Mouse (Mus musculus): ENCODE measurements at regions not wholly inside any gene's neighbourhood (a gene's known extent, or its start where the extent isn't known, plus 50 kb on each side); places are given as distances from the start of the nearest gene placed in this dataset.

DNA sequence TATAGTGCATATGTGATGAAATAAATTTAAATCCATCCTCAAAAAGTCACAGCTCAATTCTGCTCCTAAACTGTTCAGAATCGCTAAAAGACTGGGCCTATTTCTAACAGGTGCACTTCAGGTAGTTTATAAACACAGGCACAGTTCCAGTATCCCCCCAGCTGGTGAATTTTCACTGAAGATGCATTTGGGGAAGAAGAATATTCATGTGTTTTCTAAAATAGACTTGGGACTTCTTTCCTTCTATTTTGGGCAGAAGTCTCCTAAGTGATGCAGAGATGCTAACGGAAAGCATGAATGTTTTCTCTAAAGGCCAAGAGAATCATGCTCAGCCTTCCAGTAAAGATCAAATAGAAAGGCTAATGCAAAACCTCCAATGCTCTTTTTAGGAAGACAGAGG lies 660.9 kb upstream of the Dpp10 start:
- DNase-seq (ENCODE audit: low spot score in 2 of 2): no peak

DNA sequence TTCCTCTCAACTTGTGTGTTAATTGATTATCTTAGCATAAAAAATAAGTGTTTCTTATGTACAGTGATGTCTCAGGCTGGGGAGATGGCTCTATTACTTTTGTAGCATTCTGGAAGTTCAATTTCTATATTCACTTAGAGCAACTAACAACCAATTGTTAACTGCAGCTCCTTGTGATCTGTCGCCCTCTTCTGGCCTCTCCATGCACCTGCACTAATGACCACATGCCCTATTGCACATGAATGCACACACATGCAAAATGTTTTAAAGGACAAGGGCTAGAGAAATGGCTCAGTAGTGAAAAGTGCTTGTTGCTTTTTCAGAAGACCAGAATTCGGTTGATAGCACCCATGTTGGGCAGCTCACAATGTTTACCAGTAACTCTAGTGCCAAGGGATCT lies 629.1 kb upstream of the Dpp10 start:
- DNase-seq (ENCODE audit: low spot score in 2 of 2): no peak

DNA sequence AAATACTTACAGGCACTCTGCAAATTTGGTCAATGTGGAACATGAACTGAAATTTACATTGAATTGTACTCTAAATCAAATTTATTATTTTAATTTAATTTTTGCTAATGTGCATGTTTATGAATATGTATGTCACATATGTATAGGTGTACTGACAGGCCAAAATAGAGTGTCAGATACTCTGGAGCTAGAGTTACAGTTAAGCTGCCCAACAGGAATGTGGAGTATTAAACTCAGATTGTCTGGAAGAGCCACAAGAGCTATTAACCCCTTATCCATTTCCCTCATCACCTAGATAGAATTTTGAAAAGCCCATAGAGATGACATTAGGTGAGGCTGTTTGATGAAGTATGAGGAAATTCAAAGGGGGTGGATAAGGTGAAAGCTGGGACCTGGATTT lies 607.5 kb upstream of the Dpp10 start:
- DNase-seq (ENCODE audit: low spot score in 2 of 2): no peak

DNA sequence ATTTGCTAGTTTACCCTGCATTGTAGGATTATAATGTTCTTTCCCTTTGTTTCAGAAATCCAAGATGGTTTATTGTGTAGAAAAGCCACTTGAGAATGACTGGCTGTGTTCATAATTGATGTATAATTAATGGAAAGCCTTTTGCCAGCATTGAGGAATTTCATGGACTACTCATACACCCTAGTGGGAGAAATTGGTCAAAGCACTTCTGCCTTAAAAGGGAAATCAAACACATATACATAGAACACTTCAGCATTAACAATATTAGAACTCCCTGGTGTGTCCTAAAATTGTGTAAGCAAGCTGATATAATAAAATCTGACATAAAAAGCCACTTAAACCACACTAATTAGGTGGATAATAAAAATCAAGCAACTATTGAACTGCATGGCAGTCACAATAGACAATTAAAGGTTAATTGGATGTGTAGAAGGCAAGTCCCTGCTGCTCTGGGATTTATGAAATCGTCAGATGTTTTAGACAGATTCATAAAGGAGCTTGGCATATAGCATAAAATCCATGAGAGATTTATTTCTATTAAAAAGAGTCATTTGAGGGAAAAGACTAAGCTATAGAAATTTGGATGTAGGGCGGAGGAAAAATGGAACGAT lies 607.0 kb upstream of the Dpp10 start:
- DNase-seq (ENCODE audit: low spot score in 2 of 2): no peak

DNA sequence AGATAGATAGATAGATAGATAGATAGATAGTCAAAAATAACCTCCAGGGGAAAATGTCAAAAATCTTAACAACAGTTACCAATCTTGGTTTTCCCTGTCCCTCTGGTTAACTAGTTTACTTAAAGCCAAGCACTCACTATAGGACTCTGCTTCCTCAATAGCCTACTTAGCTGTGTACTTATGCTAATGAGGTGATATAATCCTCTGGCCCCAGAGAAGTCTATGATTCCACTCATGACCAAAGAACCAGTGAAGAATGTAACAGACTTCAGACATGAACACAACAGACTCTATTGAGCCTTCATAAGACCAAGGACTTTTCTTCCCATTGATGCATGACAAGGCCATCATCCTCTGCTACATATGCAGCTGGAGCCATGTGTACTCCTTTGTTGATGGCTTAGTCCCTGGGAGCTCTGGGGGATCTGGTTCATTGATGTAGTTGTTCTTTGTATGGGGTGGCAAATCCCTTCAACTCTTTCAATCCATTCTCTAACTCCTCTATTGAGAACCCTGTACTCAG lies 589.9 kb upstream of the Dpp10 start:
- DNase-seq (ENCODE audit: low spot score in 2 of 2): no peak

DNA sequence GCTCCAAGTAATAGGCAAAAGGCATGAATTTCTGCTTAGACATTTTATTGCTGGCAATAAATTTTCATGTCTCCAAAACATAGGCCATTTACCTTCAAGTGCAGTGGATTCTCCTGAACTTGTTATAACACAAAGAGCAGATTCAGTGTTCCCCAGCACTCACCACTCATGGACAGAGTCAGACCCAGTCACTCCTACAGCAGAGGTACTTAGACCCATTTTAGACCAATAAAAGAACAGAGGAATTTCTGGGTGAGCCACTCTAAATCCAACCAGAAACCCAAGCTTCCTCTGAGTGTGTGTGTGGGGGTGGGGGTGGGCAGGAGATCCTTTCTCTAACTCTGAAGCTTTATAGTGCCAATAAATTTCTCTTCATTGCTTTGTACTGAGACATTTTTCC lies 584.7 kb upstream of the Dpp10 start:
- no peak for DNase-seq (ENCODE audit: low spot score in 2 of 2)

DNA sequence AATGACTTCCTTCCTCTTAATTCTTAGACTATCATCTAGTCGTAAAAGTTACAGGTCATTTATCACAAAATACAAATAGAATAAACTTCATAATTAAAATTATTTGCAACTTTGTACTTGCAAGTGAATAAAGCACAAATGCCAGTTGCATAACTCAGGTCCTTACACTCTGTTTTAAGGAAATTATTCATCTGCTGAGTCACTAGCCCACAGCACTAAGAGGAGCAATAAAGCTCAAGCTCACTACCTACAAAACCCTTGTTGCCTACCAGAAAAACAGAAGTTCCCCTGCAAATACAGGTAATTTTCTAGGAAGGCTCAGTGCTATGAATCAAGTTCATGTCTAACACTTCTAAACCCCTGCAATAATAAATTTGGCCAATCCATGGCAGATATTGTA lies 539.3 kb upstream of the Dpp10 start:
- no peak for DNase-seq (ENCODE audit: low spot score in 2 of 2)

Measured in gastrocnemius, postnatal 4 days (tissue).